ENCODE assay signal across 21 mouse cellular contexts in the genomic region with DNA sequence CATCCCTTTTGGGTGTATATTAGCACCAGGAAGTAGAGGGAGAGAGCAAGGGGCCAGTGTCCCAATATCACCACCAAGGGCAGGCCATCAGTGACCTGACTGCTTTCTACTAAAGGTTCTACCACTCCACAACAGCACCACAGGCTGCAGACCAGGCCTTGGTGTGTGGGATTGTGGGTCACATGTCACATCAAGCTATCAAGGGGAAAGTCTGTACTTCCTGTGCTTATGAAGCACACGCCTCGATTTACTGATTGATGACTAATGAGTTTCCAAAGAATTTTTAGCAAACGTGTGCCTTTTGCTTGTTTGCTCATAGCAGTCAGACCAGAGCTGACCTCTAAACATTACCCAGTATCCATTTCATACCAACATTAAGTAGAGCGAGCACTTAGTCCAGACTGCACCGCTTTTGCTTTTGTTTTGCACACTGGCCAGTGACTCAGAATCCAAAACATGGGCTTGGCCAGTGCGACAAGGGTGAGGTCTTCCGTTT.
DNase-seq lines count a peak whose midpoint lies in the region; ATAC-seq lines count a peak whose summit lies in the region.
"Had no signal": no experiment of that assay in that cellular context is flagged by ENCODE, and none has a peak within 500 bp of the region (broad histone marks: within the 10 kb centered on the region; RNA-seq: fewer than 3 reads in every experiment).

No protein-coding gene starts in this region.

- H3K36me3 ChIP-seq in megakaryocyte, embryonic 14.5 days (replicated peaks; ENCODE audit: low read length), result no peaks in the 10 kb centered on the region
- H3K36me3 ChIP-seq: embryonic facial prominence, embryonic 10.5 days; heart, embryonic 13.5 days; hindbrain, embryonic 12.5 days had no signal

- H3K27me3 ChIP-seq in megakaryocyte, embryonic 14.5 days (replicated peaks), result no peaks in the 10 kb centered on the region
- H3K27me3 ChIP-seq: CH12.LX; forebrain, embryonic 13.5 days; heart, embryonic 13.5 days; hindbrain, embryonic 12.5 days had no signal

- peak overlapping the region; percentile 2 for H3K4me3 ChIP-seq in megakaryocyte, embryonic 14.5 days (replicated peaks)
- H3K4me3 ChIP-seq: embryonic facial prominence, embryonic 10.5 days; forebrain, embryonic 13.5 days; gastrocnemius, adult 2 months; heart, embryonic 13.5 days; hindbrain, embryonic 12.5 days had no signal

- no peaks in the 10 kb centered on the region for H3K9me3 ChIP-seq in megakaryocyte, embryonic 14.5 days
- H3K9me3 ChIP-seq: embryonic facial prominence, embryonic 10.5 days; forebrain, embryonic 13.5 days; heart, embryonic 13.5 days; hindbrain, embryonic 12.5 days had no signal

- DNase-seq in NIH3T3 (ENCODE audit: low read depth), result peak; percentile 14
- no peak for DNase-seq in ovary, postnatal 14 days (ENCODE audit: low spot score)
- no peak for DNase-seq in layer of hippocampus, adult 9-11 months
- no peak for DNase-seq in right cerebral cortex, adult 18-20 months
- DNase-seq: adrenal gland, postnatal 10 days; cerebellum, adult 18-20 months; cerebellum, adult 9-11 months; cerebellum, postnatal 36 days; gastrocnemius, adult 2 months; gastrocnemius, postnatal 25 days; heart, postnatal 4 days had no signal

- no peak for ATAC-seq in megakaryocyte, adult 5-6 weeks (ENCODE audit: poor library complexity, severe bottlenecking)
- peak; percentile 86 for ATAC-seq in inflammation-experienced regulatory T-cells, adult 6 months
- ATAC-seq: forebrain, embryonic 13.5 days; hindbrain, postnatal 0 days; intestine, embryonic 16.5 days had no signal

- H3K4me1 ChIP-seq in megakaryocyte, embryonic 14.5 days, result peaks cover 36% of the 10 kb centered on the region
- H3K4me1 ChIP-seq: embryonic facial prominence, embryonic 10.5 days; heart, embryonic 13.5 days had no signal
